Mouse (Mus musculus) C2C12 (cell line): ENCODE measurements around the gene Tmbim1.

Experiments
- CEBPB ChIP-seq: IDR thresholded peaks from one replicate; pipeline ENCODE4 v1.6.1; 2011; ENCODE audit warnings: low read depth, mild to moderate bottlenecking, control low read depth, moderate library complexity
- CTCF ChIP-seq: IDR thresholded peaks from one replicate; pipeline ENCODE4 v1.5.1; 2011; ENCODE audit not compliant: control insufficient read depth, insufficient read depth, insufficient read length
- MAX ChIP-seq: IDR thresholded peaks from one replicate; pipeline ENCODE4 v1.6.1; 2011; ENCODE audit warnings: mild to moderate bottlenecking, control low read depth
- MYOG ChIP-seq: IDR thresholded peaks from one replicate; pipeline ENCODE4 v1.6.1; 2011; ENCODE audit not compliant: control insufficient read depth, insufficient read length; ENCODE audit errors: extremely low read depth
- USF1 ChIP-seq: IDR thresholded peaks from one replicate; pipeline ENCODE4 v1.6.1; 2011; ENCODE audit warnings: low read depth, mild to moderate bottlenecking, control low read depth, moderate library complexity

DNA sequence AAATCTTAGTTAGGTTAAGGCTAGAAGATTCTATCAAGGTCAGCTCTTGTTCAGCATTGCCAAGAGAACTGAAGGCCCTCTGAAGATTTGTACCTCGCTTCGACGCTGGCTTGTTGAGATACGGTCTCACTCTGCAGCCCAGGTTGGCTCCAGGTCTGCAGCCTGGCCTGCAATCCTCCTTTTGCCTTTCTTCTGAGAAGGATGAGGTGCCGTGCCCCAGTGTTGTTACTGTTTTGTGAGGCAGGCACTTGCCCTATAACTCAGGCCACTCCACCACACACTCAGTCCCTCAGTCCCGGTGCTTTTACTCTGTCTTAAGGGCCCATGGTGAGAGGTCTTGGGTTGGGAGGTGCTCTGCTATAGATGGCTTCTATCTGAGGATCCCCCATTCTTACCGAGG lies 3.2 kb downstream of the Tmbim1 start:
- TF ChIP-seq CTCF (no peak), MAX (no peak), USF1 (no peak), MYOG (no peak), CEBPB (no peak)
